Mouse (Mus musculus) frontal cortex, adult 2 months (tissue): ENCODE measurements at regions not wholly inside any gene's neighbourhood (a gene's known extent, or its start where the extent isn't known, plus 50 kb on each side); places are given as distances from the start of the nearest gene placed in this dataset.
A peak's percentile ranks its signal among the peaks of the same experiment; 100 is the strongest.
"Not testable (repeated sequence)": the region's sequence is repeated elsewhere in the genome, so short reads cannot be mapped to it uniquely, and the experiment has no call there.

Source experiments
- DNase-seq, 2 experiments: peaks; one replicate each; pipeline ENCODE4 v3.0.0; 2022; ENCODE audit warnings: low spot score in 1 of 2; ENCODE audit errors: extremely low spot score in 1 of 2

- DNase-seq: peak in 1 of 2 experiments; percentile 4
Measured at GRCm38 (mm10) chr15:4630611-4631010, 96.4 kb upstream of the C6 start.

GRCm38 (mm10) chr15:4641666-4642065 lies 85.3 kb upstream of the C6 start:
- DNase-seq: no peak

- DNase-seq: no peak
Measured at GRCm38 (mm10) chr15:4642859-4643258, 84.1 kb upstream of the C6 start.

- no peak for DNase-seq
Measured at GRCm38 (mm10) chr15:4643888-4644606, 82.9 kb upstream of the C6 start.

- no peak for DNase-seq
Measured at GRCm38 (mm10) chr15:4648626-4649025, 78.3 kb upstream of the C6 start.

GRCm38 (mm10) chr15:4653706-4654105 lies 73.3 kb upstream of the C6 start:
- DNase-seq: no peak

- DNase-seq: not testable (repeated sequence)
Measured at GRCm38 (mm10) chr15:4672859-4673258, 54.1 kb upstream of the C6 start.
